Mouse (Mus musculus) heart, adult 2 months (tissue): Measurements from ENCODE around the gene Bgn.

Experiments
- CTCF ChIP-seq: fragments of 200-600 bp; IDR thresholded peaks from 2 replicates; pipeline ENCODE4 v1.8.1; 2022; ENCODE audit warnings: antibody characterized with exemption, mild to moderate bottlenecking, moderate library complexity
- EP300 ChIP-seq: fragments of 200-500 bp; IDR thresholded peaks from 2 replicates; pipeline ENCODE4 v1.6.1; 2011; ENCODE audit warnings: low read depth, low read length, control low read depth; ENCODE audit not compliant: insufficient read depth
- POLR2A ChIP-seq: fragments of 200-500 bp; IDR thresholded peaks from 2 replicates; pipeline ENCODE4 v1.6.1; 2011; ENCODE audit warnings: mild to moderate bottlenecking, low read depth, low read length, control low read depth; ENCODE audit not compliant: insufficient read depth

DNA sequence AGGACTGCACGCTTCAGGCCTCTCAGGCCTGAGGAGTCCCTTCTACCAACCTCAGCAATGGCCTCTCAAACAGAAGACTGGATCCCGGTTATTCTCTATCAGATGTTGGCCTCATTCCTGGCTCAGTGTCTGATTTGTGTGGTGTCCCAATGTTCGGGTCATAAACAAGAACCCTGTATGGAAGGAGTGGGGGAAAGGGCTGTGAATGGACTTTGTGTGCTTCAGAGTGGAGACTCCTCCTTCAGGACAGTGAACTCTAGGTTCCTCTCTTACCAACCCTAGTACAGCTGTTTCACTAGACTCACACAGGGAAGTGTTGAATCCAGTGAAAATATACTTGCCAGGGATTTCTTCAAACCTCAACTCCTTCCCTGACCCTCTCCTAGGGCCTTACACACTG is 15.1 kb upstream of the Bgn start:
- TF ChIP-seq EP300 (no peak), CTCF (no peak), POLR2A (no peak)
